In the genomic region with DNA sequence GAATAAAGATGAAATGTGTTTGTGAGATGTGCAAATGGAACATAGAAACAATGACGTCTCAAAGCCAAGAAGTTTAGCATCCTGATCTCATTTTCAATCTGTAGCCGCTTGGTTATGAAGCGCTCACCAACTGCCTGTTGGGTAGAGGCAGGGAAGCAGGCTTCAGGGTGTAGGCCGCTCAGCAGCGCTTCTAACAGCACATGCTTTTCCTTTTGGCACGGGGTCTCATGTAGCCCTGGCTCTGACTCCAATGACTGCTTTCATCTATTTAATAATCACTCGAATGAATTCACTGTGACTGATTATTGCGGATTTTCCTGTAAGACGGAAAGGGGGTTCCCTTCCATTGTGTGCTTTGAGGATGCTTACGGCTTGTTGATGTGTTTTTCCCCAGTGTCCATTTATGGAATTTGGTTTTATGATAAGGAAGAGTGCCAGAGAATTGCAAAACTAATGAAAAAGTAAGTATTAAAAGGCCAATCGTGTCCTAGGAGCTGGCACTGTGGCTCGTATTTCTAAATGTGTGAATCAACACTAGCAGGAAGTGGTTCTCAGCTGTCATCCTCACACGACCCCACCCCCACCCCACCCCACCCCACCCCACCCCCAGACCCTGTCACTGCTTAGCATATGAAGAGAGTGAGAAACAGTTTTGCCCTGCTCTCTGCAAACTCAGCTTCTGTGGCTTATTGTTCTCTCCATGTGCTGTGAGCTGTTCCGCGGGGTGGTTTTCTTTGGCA, we compare ENCODE assay signal across 12 mouse cellular contexts. TPM values are rescaled to one million over a fixed set of nuclear protein-coding genes. Genes with fewer than 3 reads are reported as not detected.
A peak's percentile ranks its signal among the peaks of the same experiment; 100 is the strongest.
DNase-seq lines count a peak whose midpoint lies in the region; ATAC-seq and TF ChIP-seq lines count a peak whose summit lies in the region.
"Had no signal": no experiment of that assay in that cellular context is flagged by ENCODE, and none has a peak within 500 bp of the region (broad histone marks: within the 10 kb centered on the region; RNA-seq: fewer than 3 reads in every experiment).

No protein-coding gene starts in this region.

- no peak overlapping the region for H3K27ac ChIP-seq in lung, postnatal 0 days (ENCODE audit: low read length)
- peak overlapping the region; percentile 58; the same call in 1 of the 2 replicates for H3K27ac ChIP-seq in forebrain, embryonic 14.5 days (ENCODE audit: low read depth, low read length)
- H3K27ac ChIP-seq in midbrain, postnatal 0 days (ENCODE audit: low read depth, low read length), result no peak overlapping the region
- H3K27ac ChIP-seq: liver, embryonic 14.5 days had no signal

- no peak for TF ChIP-seq EP300 in lung, postnatal 0 days (IDR thresholded peaks at IDR 0.05)

- no peak overlapping the region for H3K4me2 ChIP-seq in lung, postnatal 0 days (replicated peaks; ENCODE audit: low read depth, low read length)
- H3K4me2 ChIP-seq in forebrain, embryonic 14.5 days (ENCODE audit: low read length), result no peak overlapping the region
- no peak overlapping the region for H3K4me2 ChIP-seq in midbrain, postnatal 0 days (ENCODE audit: low read depth, low read length, poor library complexity, severe bottlenecking)

- ATAC-seq in lung, postnatal 0 days, result peak; percentile 59
- peak; percentile 87 for ATAC-seq in forebrain, embryonic 14.5 days
- no peak for ATAC-seq in midbrain, postnatal 0 days (ENCODE audit: low FRiP score)

- no peak for TF ChIP-seq CTCF in lung, postnatal 0 days (IDR thresholded peaks at IDR 0.05)
- TF ChIP-seq CTCF in midbrain, postnatal 0 days (IDR thresholded peaks at IDR 0.05), result no peak

- 46% methylated on average over 15 of the region's 15 CpGs for WGBS in lung, postnatal 0 days
- 25% methylated on average over 15 of the region's 15 CpGs for whole genome bisulfite sequencing in forebrain, embryonic 14.5 days
- 32% methylated on average over 15 of the region's 15 CpGs for WGBS in midbrain, postnatal 0 days

- DNase-seq in gastrocnemius, postnatal 25 days, result peak; percentile 6
- DNase-seq in gastrocnemius, adult 8-10 months (ENCODE audit: low spot score in 2 of 2), result no peak
- DNase-seq in lung, postnatal 0 days (ENCODE audit: low spot score), result peak; percentile 70
- DNase-seq in lung, postnatal 14 days, result no peak
- peak; percentile 77 for DNase-seq in forebrain, embryonic 14.5 days (ENCODE audit: low spot score)
- DNase-seq in midbrain, postnatal 0 days (ENCODE audit: low spot score), result peak; percentile 55
- no peak for DNase-seq in thymus, adult 18-20 months
- no peak for DNase-seq in frontal cortex, postnatal 25 days (ENCODE audit: low spot score in 2 of 2)
- DNase-seq: kidney, postnatal 14 days had no signal

- H3K9ac ChIP-seq in lung, postnatal 0 days (replicated peaks; ENCODE audit: low read depth), result no peak overlapping the region
- 0 out of 2 replicates have a peak overlapping the region, but pooled peaks have one; percentile 10 for H3K9ac ChIP-seq in forebrain, embryonic 14.5 days (ENCODE audit: low read length)
- H3K9ac ChIP-seq in midbrain, postnatal 0 days (replicated peaks; ENCODE audit: low read length, poor library complexity, severe bottlenecking), result no peak overlapping the region
- H3K9ac ChIP-seq: liver, embryonic 14.5 days had no signal

- H3K4me1 ChIP-seq in lung, postnatal 0 days (ENCODE audit: insufficient read depth, low read depth, low read length), result no peaks in the 10 kb centered on the region
- H3K4me1 ChIP-seq in forebrain, embryonic 14.5 days (ENCODE audit: control insufficient read depth, insufficient read depth, low read length), result peaks cover 25% of the 10 kb centered on the region
- no peaks in the 10 kb centered on the region for H3K4me1 ChIP-seq in midbrain, postnatal 0 days (ENCODE audit: insufficient read depth, low read length)

- no peaks in the 10 kb centered on the region for H3K9me3 ChIP-seq in lung, postnatal 0 days (ENCODE audit: low read length)
- H3K9me3 ChIP-seq in forebrain, embryonic 14.5 days (replicated peaks; ENCODE audit: control insufficient read depth, low read length), result no peaks in the 10 kb centered on the region
- H3K9me3 ChIP-seq in midbrain, postnatal 0 days (ENCODE audit: low read length), result no peaks in the 10 kb centered on the region

- H3K4me3 ChIP-seq in lung, postnatal 0 days (ENCODE audit: low read depth, low read length), result no peak overlapping the region
- no peak overlapping the region for H3K4me3 ChIP-seq in forebrain, embryonic 14.5 days (ENCODE audit: low read depth, low read length)
- no peak overlapping the region for H3K4me3 ChIP-seq in midbrain, postnatal 0 days (ENCODE audit: low read depth, low read length)

- H3K27me3 ChIP-seq in lung, postnatal 0 days (replicated peaks; ENCODE audit: insufficient read depth, low read length), result no peaks in the 10 kb centered on the region
- H3K27me3 ChIP-seq in forebrain, embryonic 14.5 days (replicated peaks; ENCODE audit: control insufficient read depth, insufficient read depth, low read length), result no peaks in the 10 kb centered on the region
- H3K27me3 ChIP-seq in midbrain, postnatal 0 days (ENCODE audit: insufficient read depth, low read length), result no peaks in the 10 kb centered on the region

- H3K36me3 ChIP-seq in lung, postnatal 0 days (ENCODE audit: insufficient read depth, low read length), result 0 out of 2 replicates have a peak, but pooled peaks cover 9% of the 10 kb centered on the region
- peaks cover 23% of the 10 kb centered on the region for H3K36me3 ChIP-seq in forebrain, embryonic 14.5 days (ENCODE audit: control insufficient read depth, insufficient read depth, low read length)
- H3K36me3 ChIP-seq in midbrain, postnatal 0 days (ENCODE audit: insufficient read depth, low read length), result peaks cover 14% of the 10 kb centered on the region; the same call in 1 of the 2 replicates

RNA-seq across cellular contexts. Expression of a gene that starts 2.5 kb away (rescaled TPM):
- total RNA-seq in gastrocnemius, postnatal 25 days (2021), result 1 to 10 TPM; 2.1 to 2.7 TPM
- total RNA-seq in gastrocnemius, adult 8-10 months (2022), result 1 to 10 TPM in 2 of 4 experiments, under 1 TPM in 2; 0.61 to 1.3 (median 0.90) TPM
- 4.8 and 6.2 TPM in 2 replicates for polyA plus RNA-seq in lung, postnatal 0 days (2015; fragmentation: Nextera tagmentation; extraction: Ambion mirVana)
- polyA plus RNA-seq in forebrain, embryonic 14.5 days (2014; fragmentation: Nextera tagmentation; extraction: Ambion mirVana), result 3.2 and 5.5 TPM in 2 replicates
- total RNA-seq in midbrain, postnatal 0 days (2014; rRNA removed), result 33.9 and 44.3 TPM in 2 replicates
- polyA plus RNA-seq in midbrain, postnatal 0 days (2015; fragmentation: Nextera tagmentation; extraction: Ambion mirVana), result 3.2 and 4.9 TPM in 2 replicates

RNA-seq across cellular contexts. Expression of a gene that starts 23.7 kb away (rescaled TPM):
- 1 to 10 TPM; 3.9 to 4.2 TPM for total RNA-seq in gastrocnemius, postnatal 25 days (2021)
- total RNA-seq in gastrocnemius, adult 8-10 months (2022), result 1 to 10 TPM; 3.3 to 6.1 (median 4.4) TPM
- polyA plus RNA-seq in lung, postnatal 0 days (2015; fragmentation: Nextera tagmentation; extraction: Ambion mirVana), result 6.6 and 7.3 TPM in 2 replicates
- 12.7 and 14.1 TPM in 2 replicates for polyA plus RNA-seq in forebrain, embryonic 14.5 days (2014; fragmentation: Nextera tagmentation; extraction: Ambion mirVana)
- total RNA-seq in midbrain, postnatal 0 days (2014; rRNA removed), result 22.6 and 28.1 TPM in 2 replicates
- polyA plus RNA-seq in midbrain, postnatal 0 days (2015; fragmentation: Nextera tagmentation; extraction: Ambion mirVana), result 11.7 and 12.2 TPM in 2 replicates

RNA-seq across cellular contexts. Expression of a gene that starts 37.6 kb away (rescaled TPM):
- total RNA-seq in gastrocnemius, postnatal 25 days (2021), result 1 to 10 TPM; 1.5 to 2.3 TPM
- total RNA-seq in gastrocnemius, adult 8-10 months (2022), result 1 to 10 TPM in 3 of 4 experiments, under 1 TPM in 1; 0.11 to 2.2 (median 1.6) TPM
- polyA plus RNA-seq in lung, postnatal 0 days (2015; fragmentation: Nextera tagmentation; extraction: Ambion mirVana), result 0.19 and 0.39 TPM in 2 replicates
- 0.10 and 0.14 TPM in 2 replicates for polyA plus RNA-seq in forebrain, embryonic 14.5 days (2014; fragmentation: Nextera tagmentation; extraction: Ambion mirVana)
- total RNA-seq in midbrain, postnatal 0 days (2014; rRNA removed), result 0.77 and 5.1 TPM in 2 replicates
- 0.74 and 0.90 TPM in 2 replicates for polyA plus RNA-seq in midbrain, postnatal 0 days (2015; fragmentation: Nextera tagmentation; extraction: Ambion mirVana)
- total RNA-seq: adrenal gland, adult 18-20 months had no signal
- polyA plus RNA-seq: stomach, embryonic 16.5 days had no signal

Comparison
In these comparisons a context has a peak if more than half of its experiments do, and no peak if none do; other contexts are left out.
1. DNase-seq: peak in gastrocnemius, postnatal 25 days (single experiment), lung, postnatal 0 days (single experiment), forebrain, embryonic 14.5 days (single experiment) and midbrain, postnatal 0 days (single experiment); none in gastrocnemius, adult 8-10 months (0 of 2), lung, postnatal 14 days (single experiment), thymus, adult 18-20 months (0 of 2) and frontal cortex, postnatal 25 days (0 of 2).